Mouse (Mus musculus) heart, adult 18-20 months (tissue): ENCODE measurements at regions not wholly inside any gene's neighbourhood (a gene's known extent, or its start where the extent isn't known, plus 50 kb on each side); places are given as distances from the start of the nearest gene placed in this dataset.
A peak's percentile ranks its signal among the peaks of the same experiment; 100 is the strongest.

Source experiments
- DNase-seq, 2 experiments: peaks; one replicate each; pipeline ENCODE4 v3.0.0; 2021 to 2022; ENCODE audit warnings: mixed read lengths in 1 of 2

DNA sequence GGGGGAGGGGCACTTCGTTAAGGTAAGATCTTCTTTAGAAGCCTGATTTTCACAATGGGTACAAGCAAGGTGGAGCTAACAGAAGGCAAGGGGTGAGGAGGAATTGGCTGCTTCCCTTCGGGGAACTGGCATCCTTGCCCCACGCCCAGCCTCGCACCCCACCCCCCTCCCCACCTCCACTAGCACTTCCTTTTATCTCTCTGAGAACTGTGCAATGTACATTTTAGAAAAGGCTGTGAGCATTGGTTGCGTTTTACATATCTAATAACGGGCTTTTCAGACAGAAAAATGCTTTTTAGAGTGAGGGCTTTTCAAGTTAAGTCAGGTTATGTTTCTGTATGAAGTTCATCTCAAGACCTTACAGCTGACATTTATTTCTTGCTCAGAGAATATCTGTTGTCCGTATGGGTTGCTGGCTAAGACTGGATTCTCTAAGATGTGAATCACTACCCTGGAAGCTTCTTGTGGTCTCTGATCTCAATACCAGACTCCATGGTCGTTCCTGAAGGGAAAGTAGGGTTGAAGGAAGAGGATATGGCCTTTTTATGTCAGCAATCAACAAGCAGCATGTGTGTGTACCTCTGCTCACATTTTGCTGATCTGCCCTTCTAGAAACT lies 199.1 kb downstream of the Klf6 start:
- DNase-seq = no peak

GRCm38 (mm10) chr13:6062305-6062704 lies 201.0 kb downstream of the Klf6 start:
- DNase-seq = no peak

GRCm38 (mm10) chr13:6062729-6063386 lies 201.6 kb downstream of the Klf6 start:
- peak in 1 of 2 experiments; percentile 2 for DNase-seq

- DNase-seq = no peak
Observed at GRCm38 (mm10) chr13:6076978-6077825, 215.9 kb downstream of the Klf6 start.

- no peak for DNase-seq
Observed at GRCm38 (mm10) chr13:6085891-6086290, 224.6 kb downstream of the Klf6 start.

DNA sequence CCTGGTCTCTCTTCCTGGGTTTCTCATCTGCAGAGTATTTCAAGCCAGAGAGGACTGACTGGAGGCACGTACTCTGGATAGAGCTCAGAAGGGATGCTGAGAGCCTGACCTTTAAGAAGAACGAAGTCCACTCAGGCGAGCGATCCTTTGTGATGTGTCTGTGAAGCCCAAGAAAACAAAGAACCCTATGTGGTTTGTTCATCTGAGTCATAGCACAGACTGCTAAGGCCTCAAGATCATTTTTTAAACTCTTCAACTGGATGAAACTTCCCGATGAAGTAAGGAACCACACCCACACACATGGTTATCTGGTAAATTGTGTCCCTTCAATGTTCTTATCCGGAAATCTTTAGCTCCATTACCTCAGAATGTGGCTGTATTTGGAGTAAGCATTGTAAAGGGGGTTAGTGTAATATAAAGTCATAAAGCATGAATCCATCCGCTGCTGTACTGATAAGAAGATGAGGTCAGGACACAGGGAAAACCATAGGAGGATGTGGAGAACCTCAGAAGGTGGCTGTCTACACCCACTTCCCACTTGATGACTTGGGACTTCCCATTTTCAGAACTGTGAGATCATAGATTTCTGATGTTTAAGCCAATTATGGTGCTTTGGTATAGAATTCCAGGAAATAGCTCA lies 247.9 kb downstream of the Klf6 start:
- no peak for DNase-seq

DNA sequence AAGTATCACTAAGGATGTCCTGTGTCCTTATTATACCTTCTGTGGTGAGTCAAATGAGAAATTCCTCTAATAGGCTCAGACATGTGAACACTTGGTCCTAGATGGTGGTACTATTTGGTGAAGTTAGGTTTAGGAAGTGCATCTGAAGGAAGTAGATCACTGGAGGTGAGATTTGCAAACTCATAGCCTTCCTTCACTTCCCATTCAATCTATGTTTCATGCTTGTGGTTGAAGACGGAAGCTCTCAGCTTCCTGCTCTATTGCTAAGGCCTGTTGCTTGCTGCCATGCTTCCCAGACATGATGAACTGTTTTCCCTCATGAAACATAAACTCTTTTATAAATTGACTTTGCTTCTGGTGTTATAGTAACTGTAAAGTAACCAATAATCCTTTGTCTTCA lies 258.4 kb downstream of the Klf6 start:
- no peak for DNase-seq

GRCm38 (mm10) chr13:6127311-6127710 lies 266.0 kb downstream of the Klf6 start:
- DNase-seq = no peak

- DNase-seq = no peak
Observed at GRCm38 (mm10) chr13:6128903-6129302, 267.6 kb downstream of the Klf6 start.

DNA sequence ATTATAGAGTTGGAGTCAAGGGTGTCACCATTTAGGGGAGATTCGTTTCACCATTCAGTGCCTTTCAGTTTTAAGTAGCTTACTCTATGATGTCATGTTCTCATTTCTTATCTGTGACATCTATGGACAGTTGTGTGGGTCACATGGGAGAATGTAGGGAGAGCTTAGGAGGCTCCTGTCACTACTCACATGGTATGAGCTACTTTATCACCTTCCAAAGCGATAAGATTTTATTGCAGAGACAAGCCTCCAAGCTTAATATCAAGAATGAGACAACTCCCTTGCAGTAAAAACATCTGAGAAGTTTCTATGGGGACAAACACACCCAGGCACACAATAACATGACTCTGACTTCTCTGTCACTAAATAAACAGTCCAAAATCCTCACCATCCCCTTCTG lies 270.1 kb downstream of the Klf6 start:
- no peak for DNase-seq

DNA sequence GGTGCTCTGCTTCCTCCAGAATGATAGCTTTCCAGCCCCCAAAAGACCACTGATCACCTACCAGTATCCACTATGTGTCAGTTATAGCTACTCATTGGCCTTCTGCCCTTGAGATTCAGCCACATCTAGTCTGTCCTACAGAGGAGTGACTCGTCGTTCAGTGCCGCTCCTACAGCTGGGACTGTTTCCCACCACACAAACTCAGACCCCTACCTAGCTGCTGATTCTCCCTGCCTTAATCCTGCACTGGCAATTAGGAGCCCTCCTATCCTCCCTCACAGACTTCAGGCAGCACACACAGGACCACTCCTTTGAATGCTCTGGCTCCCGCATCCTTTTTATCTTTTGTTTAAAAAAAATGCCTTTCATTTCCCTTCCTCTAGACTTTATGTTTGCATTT lies 275.9 kb downstream of the Klf6 start:
- DNase-seq = no peak

DNA sequence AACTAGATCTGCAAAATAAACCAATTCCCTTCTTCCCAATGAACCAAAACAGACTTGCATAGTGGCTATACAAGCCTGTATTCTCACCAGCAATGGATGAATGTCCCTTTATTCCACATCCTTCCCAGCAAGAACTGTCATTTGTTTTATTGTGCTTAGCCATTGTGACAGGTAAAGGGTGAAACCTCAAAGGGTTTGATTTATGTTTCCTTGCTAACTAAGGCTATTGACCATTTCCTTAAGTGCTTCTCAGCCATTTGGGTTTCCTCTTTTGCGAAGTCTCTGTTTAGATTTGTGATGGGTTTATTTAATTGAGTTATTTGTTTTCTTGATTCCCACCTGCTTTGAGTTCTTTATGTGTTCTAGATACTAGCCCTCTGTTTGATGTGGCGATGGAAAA lies 281.5 kb downstream of the Klf6 start:
- no peak for DNase-seq

DNA sequence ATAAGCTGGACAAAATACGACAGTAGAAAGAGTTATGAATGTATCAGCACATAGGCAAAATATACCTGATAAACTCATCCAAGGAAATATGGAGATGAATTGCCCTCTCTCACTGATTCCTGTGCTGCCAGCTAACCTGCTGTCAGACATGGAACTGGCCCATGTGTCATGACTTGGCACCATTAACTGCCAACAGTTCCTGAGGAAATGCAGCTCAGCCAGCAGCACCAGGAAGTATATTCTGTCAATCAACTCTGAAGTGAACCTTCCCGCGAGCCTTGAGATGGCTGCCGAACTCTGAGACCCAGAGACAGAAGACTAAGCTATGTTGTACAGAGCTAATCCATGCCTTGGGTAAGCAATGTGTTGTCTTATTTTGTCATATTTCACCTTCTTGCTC lies 292.4 kb downstream of the Klf6 start:
- DNase-seq = peak; percentile 10 to 25

DNA sequence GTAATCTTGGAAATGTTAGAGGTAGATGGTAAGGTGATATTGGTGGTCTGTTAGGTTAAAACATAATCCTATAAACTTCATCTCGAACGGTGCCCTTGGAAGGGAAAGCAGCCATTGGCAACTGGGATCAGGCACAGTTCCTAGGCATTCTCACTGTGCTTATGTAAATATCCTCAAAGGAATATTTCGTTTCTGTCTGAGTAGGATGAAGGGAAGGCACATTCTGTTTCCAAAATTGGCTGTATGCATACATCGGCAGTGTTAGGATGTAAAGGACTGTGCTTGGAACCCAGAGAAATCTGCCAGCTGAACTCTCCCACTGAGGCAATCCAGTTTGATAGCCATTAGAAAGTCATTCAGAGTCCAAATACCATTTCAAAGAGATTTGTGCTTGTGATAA lies 294.9 kb downstream of the Klf6 start:
- DNase-seq = no peak

DNA sequence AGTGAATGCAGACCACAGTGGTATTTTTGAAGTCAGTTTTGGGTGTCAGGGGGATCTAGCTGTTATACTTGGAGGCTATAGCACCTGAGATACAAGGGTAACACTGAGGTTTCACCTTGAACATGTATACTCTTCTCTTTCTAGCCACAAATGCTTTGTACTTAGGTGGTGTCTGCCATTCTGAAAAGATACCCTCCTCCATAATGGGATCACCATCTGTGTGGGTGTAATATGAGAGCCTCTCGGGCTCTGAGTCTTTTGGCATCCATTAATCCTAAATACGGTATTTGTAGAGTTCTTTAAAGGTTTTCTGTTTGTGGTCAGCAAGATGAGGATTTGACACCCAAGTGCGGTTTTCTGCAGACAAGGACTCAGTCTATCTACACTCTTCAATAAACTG lies 295.7 kb downstream of the Klf6 start:
- DNase-seq = no peak

DNA sequence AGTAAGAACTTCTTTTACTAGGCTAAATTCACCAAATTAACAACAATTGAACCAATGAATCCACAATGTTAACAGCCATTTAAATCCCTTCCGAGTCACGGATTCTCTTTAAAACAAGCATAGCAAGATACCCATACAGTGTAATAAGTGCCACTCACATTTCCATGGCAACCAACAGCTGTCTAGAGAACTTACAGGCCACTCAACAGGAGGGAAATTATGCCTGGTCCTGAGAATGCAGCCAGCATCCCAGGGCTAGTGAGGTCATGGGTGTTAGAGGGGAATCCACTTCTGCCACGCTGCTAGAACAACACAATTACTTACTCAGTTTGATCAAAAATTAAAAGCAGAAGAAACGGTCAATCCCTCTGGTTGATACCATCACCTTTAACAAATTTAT lies 296.7 kb downstream of the Klf6 start:
- DNase-seq = no peak

DNA sequence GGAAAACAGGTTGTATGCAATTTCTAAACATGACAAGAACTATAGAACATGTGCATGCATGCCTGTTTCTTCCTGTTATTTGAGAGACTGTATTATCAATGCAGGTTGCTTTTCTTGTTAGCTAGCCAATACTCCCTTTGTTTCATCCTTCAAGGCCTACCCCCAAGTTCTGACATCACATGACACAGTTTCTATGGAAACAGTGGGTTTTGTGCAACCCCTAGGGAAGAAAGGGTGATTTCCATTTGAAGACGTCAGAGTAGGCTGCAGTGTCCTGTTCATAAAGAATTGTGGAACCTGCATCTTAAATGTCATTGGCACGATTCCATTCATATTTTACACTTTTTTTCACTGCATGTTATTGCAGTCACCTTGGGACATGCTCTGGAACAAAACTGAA lies 298.1 kb downstream of the Klf6 start:
- DNase-seq = no peak

DNA sequence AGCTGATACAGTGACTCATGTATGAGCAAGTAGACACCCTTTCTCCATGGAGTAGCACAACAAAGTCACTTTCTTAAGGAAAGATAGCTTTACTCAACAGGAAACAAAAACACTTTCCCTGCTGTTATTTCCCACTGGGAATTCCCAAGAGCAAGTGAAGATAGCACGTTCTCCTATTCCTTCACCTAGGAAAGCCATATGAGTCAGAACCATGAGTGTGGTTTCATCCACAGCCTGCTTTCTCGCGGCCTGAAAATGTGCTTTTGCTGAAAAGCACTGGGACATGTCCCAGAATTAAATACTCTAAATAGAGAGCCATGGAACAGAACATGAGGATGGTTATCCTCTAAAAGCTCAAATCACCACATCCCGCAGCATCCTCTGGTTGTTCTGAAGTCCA lies 304.6 kb downstream of the Klf6 start:
- peak in 1 of 2 experiments; percentile 2 for DNase-seq

DNA sequence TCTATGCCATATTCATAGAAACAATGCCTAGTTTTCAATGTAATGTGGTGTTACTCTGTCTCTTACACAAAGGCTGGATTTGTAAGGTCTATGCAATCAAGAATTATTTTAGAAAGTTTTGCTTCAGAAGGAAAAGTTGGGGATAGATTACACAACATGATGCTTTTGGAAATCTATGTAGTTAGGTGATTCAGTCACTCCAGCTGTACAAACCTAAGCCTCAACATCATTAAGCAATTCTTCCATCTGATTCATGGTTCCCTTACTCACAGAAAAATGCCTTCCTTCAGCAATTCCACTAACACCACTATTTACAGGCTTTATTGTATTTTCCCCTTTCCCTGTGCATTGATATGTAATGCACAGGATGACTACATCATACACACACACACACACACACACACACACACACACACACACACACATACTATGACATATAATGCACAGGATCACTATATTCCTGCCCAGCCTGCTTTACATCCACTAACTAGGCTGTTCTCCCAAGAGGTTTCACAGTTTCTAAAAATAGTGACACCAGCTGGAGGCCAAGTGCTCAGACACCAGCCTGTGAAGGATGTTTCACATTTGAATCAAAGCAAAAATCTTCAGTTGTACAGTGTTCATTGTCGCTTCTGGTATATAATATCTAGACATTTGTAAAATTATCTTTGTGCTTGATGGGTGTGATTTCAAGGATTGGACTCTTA lies 305.9 kb downstream of the Klf6 start:
- DNase-seq = no peak

GRCm38 (mm10) chr13:6173095-6173494 lies 311.8 kb downstream of the Klf6 start:
- DNase-seq = no peak

DNA sequence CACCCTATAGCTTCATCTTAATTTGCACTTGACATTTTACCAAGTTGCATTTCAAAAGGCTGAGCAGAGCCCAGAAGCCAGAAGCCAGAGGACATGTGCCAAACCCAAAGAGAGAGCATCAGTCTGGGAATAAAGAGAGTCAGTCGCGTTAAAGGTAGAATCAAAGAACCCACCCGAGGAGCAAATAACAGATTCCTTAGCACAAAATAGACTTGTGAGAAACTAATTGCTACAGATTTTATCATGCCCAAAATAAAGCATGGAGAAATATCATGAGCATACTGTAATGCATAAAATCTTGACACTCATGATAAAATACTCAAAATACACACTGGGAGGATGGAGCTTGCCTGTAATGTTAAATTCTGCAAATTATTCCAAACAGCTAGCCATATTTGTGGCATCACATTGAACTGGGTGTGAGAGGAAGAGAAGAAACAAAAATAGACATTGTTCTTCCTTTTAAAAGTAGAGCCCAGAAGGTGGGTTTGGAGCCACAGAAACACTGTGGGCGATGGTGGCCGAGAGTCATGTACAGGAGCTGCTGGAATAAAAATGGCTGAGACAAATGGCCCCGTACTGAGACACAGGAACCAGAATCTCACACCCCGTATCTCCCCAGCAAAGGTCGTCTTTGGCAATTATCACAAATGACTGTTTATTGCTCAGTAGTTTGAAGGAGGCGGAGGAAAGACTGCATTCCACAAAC lies 317.2 kb downstream of the Klf6 start:
- DNase-seq = no peak

- DNase-seq = no peak
Observed at GRCm38 (mm10) chr13:6189133-6189532, 327.9 kb downstream of the Klf6 start.
